Mouse (Mus musculus) small intestine, adult 2 months (tissue): ENCODE data around the gene Runx3. TPM values are rescaled to one million over a fixed set of nuclear protein-coding genes. Genes with fewer than 3 reads are reported as not detected.
A peak's percentile ranks its signal among the peaks of the same experiment; 100 is the strongest.

Experiments used
- H3K27ac ChIP-seq: fragments of 200-500 bp; 2 replicates; pipeline ENCODE4 v1.5.1; 2012; ENCODE audit warnings: low read depth, low read length, control low read depth, inconsistent platforms; ENCODE audit not compliant: insufficient read depth
- H3K27me3 ChIP-seq: fragments of 200-500 bp; 2 replicates; pipeline ENCODE4 v1.6.1; 2012; ENCODE audit warnings: mild to moderate bottlenecking, moderate library complexity, low read length, inconsistent platforms; ENCODE audit not compliant: control insufficient read depth, insufficient read depth
- H3K36me3 ChIP-seq: fragments of 200-500 bp; 2 replicates; pipeline ENCODE4 v1.6.1; 2012; ENCODE audit warnings: mild to moderate bottlenecking, low read length, control low read depth, inconsistent platforms; ENCODE audit not compliant: control insufficient read depth, insufficient read depth
- H3K4me1 ChIP-seq: fragments of 200-500 bp; 2 replicates; pipeline ENCODE4 v1.6.1; 2012; ENCODE audit warnings: low read length, inconsistent platforms, mixed read lengths; ENCODE audit not compliant: control insufficient read depth, insufficient read depth, insufficient read length
- H3K4me3 ChIP-seq: fragments of 200-500 bp; 2 replicates; pipeline ENCODE4 v1.5.1; 2012; ENCODE audit warnings: low read depth, mild to moderate bottlenecking, control low read depth, inconsistent platforms, low read length, moderate library complexity
- CTCF ChIP-seq: fragments of 200-500 bp; IDR thresholded peaks from 2 replicates; pipeline ENCODE4 v1.5.1; 2012; ENCODE audit warnings: low read depth, mild to moderate bottlenecking, control low read depth, inconsistent platforms, low read length, moderate library complexity, mixed read lengths; ENCODE audit not compliant: insufficient replicate concordance, insufficient read length; ENCODE audit errors: extremely low read depth
- POLR2A ChIP-seq: fragments of 200-500 bp; IDR thresholded peaks from 2 replicates; pipeline ENCODE4 v1.6.1; 2012; ENCODE audit warnings: low read depth, mild to moderate bottlenecking, control low read depth, inconsistent platforms, low read length, moderate library complexity
- WGBS: fragments of 180-500 bp; shearing (Covaris S2); methylation state at CpG from one replicate; pipeline ENCODE4 v1.1.7; 2018; 5-methylcytosine and 5-hydroxymethylcytosine counted together
- polyA plus RNA-seq: library from polyadenylated mRNA; depleted of rRNA; stranded (reverse); fragments of >200 nt; gene quantifications from 2 replicates; pipeline ENCODE4 v1.2.3, GENCODE M21; 2012

The Runx3 gene
- polyA plus RNA-seq, 1 experiment = 23.7 TPM

DNA sequence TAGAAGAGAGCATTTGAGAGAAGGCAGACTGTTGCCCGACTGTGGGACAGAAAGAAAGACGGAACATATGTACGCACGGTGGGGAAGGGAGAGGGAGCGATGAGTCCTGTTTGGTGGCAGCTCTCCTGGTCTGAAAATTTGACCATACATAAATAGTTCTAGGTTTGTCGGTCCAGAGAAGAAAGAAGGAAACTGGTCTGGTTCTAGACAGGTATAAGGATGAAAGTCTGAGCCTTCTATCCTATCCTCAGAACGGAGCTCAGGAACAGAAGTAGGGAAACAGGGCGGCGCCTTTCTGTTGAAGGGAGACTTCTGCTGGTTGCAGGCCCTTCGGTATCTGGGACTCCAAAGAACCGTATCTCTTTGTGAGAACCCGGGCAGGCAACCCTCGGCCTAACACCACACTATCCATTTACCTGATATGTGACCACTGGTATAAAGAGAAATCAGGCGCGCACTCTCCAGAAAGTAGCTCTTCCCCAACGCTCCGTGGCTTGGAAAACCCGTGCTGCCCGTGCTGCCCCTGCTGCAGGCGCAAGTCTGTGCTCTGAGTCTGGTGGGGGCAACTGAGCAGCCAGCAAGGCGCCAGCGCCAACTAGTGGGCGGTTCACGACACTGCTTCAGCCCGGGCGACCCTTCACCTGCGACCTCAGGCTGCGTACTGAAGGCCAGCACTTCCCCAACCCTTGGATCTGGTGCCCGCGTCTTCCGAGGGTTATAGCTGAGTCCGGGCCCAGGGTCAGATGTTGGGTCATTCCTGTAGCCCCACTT lies 29.8 kb downstream of the Runx3 start:
- peaks cover 70% of the 10 kb centered on the region for H3K27me3 ChIP-seq
- no peaks in the 10 kb centered on the region for H3K36me3 ChIP-seq
- TF ChIP-seq POLR2A (no peak), CTCF (peak; percentile 77)
- H3K4me3 ChIP-seq = no peak overlapping the region
- no peak overlapping the region for H3K27ac ChIP-seq
- H3K4me1 ChIP-seq = peaks cover 2% of the 10 kb centered on the region; the same call in 1 of the 2 replicates
- 10% methylated on average over 32 of the region's 32 CpGs for WGBS

DNA sequence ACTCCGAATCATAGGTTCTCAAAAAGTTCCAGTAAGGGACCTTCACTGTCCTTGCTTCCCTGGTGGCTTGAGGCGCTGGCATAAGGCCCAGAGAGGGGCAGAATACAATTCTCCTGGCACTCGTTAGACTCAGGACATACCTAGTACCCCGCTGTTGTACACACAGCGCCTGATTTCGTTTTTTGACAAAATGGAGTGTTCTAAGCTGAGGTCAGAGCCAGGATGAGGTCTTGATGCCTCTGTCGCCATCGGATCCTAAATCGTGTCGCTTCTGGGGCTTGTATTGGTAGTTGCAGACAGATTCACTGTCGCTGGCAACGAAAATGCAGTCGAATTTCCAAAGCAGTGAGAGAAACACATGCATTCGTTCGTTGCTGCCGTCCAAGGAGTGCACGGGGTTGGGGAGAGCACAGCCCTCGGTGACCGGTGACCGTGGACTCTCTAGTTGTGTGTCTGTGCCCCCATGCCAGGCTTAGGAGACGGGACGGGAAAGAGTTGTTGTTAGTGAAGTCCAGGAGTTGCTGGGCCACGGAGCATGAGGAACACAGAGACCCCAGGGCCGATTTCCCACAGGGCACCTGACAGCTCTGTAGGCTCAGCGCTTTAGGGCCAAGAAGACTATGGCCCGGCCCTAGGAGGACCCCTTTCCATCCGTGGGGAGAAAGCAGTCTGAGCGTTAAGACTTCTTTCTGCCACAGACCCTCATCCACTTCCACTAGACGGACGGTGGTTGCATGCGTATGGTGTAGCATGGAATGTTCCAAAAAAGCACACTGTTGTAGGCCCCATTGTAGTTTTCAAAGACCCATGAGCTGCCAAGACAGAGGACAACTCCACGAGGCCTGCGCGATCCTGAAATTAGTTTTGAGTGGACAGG lies 30.9 kb downstream of the Runx3 start:
- H3K4me1 ChIP-seq = peaks cover 2% of the 10 kb centered on the region; the same call in 1 of the 2 replicates
- H3K27me3 ChIP-seq = peaks cover 79% of the 10 kb centered on the region
- no peak overlapping the region for H3K4me3 ChIP-seq
- TF ChIP-seq CTCF (no peak), POLR2A (no peak)
- no peak overlapping the region for H3K27ac ChIP-seq
- no peaks in the 10 kb centered on the region for H3K36me3 ChIP-seq
- WGBS = 24% methylated on average over 34 of the region's 34 CpGs

DNA sequence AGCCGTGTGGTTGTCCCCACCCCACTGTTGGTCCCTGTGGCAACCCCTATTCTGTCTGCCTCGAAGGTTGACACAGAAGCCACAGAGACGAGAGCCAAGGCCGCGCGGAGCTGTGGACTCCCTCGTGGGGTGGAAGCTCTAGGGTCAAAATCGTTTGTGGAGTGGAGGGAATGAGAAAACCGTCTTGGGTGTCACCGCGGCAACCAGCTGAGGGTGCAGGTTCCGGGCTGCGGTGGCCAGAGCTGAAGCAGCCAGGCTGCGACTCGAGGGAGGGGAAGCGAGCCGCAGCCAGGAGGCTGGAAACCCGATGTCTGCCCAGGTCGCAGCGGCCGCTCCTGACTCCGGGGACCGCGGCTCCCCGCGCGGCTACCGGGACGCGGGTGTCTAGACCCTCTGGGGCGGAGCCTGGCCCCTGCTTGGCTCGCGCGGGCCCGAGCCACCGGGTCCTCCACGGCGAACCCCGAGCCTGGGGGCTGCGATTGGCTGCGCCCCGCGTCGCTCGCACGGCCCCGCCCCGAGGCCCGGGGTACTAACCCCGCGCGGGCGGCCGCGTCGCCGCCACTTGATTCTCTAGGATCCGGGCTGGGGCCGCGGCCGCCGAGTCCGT lies 31.6 kb downstream of the Runx3 start:
- Histone ChIP-seq H3K4me3 (peak overlapping the region; percentile 59), H3K4me1 (peaks cover 2% of the 10 kb centered on the region; the same call in 1 of the 2 replicates), H3K27me3 (peaks cover 83% of the 10 kb centered on the region), H3K27ac (peak overlapping the region; percentile 21; the same call in 1 of the 2 replicates), H3K36me3 (no peaks in the 10 kb centered on the region)
- WGBS = 1% methylated on average over 63 of the region's 63 CpGs
- no peak for TF ChIP-seq POLR2A
- no peak for TF ChIP-seq CTCF

DNA sequence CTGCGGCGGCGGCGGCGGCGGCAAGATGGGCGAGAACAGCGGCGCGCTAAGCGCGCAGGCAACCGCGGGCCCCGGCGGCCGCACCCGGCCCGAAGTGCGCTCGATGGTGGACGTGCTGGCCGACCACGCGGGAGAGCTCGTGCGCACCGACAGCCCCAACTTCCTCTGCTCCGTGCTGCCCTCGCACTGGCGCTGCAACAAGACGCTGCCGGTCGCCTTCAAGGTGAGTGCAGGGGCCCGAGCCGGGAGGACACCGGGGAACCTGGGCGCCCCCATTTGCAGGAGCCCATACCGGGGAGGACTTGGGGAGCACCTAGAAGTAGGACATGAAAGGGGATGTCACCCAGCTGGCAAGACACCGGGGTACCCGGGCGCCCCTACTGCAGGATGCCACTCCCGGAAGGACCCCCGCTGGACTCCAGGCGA lies 32.4 kb downstream of the Runx3 start:
- Histone ChIP-seq H3K4me1 (peaks cover 2% of the 10 kb centered on the region; the same call in 1 of the 2 replicates), H3K4me3 (peak overlapping the region; percentile 59), H3K27me3 (peaks cover 86% of the 10 kb centered on the region), H3K36me3 (no peaks in the 10 kb centered on the region), H3K27ac (peak overlapping the region; percentile 30)
- 0% methylated on average over 45 of the region's 45 CpGs for WGBS
- no peak for TF ChIP-seq POLR2A
- no peak for TF ChIP-seq CTCF

DNA sequence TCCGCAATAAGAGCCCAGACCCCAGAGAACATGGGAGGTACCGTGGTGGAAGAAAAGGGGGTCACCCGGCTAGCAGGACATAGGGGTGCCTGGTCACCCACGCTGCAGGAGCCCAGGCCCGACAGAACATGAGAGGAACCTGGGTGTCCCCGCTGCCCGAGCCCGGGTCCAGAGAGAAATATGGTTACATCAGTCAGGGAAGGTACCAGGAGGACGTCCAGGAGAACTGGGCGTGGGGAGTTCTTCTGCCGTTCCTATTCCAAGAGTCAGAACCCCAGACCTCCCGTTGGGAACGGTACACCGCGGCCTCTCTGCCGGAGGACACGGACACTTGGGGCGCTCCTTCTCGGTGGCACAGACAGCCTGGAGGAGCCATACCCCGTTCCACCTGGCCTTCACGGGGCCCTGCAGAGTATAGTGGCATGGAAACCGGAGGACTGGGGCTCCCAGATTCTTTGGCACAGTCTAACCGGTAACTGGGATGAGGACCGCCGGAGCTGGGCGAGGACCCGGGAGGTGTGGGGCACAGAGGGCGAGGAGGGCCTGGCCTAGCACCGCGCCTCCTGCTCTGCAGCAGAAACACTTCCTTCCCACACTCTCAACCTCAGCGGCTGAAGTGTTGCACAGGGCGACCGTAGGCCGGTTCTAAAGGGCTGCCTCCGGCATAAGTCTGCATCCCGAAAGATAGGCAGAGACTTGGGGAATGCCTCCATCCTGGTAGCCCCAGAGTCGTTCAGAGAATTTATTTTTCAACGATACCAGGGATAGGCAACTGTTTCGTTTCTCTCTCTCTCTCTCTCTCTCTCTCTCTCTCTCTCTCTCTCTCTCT lies 33.0 kb downstream of the Runx3 start:
- Histone ChIP-seq H3K36me3 (no peaks in the 10 kb centered on the region), H3K4me1 (peaks cover 2% of the 10 kb centered on the region; the same call in 1 of the 2 replicates), H3K4me3 (peak overlapping the region; percentile 59), H3K27ac (peak overlapping the region; percentile 30), H3K27me3 (peaks cover 86% of the 10 kb centered on the region)
- TF ChIP-seq CTCF (no peak), POLR2A (peak; percentile 16; the same call in 1 of the 2 replicates)
- WGBS = 3% methylated on average over 39 of the region's 39 CpGs
